Mouse (Mus musculus) E14TG2a.4 (cell line): Measurements from ENCODE around the gene Mpdu1.

Experiments
- H3K27me3 ChIP-seq: 2 replicates; pipeline ENCODE4 v1.6.1; 2014; ENCODE audit warnings: low read length, control low read depth; ENCODE audit not compliant: insufficient read depth
- H3K36me3 ChIP-seq: 2 replicates; pipeline ENCODE4 v1.6.1; 2014; ENCODE audit warnings: low read length, control low read depth; ENCODE audit not compliant: insufficient read depth
- H3K4me1 ChIP-seq: replicated peaks from 2 replicates; pipeline ENCODE4 v1.6.1; 2014; ENCODE audit warnings: low read depth, low read length, control low read depth
- H3K4me3 ChIP-seq: replicated peaks from 2 replicates; pipeline ENCODE4 v1.5.1; 2014; ENCODE audit warnings: mild to moderate bottlenecking, low read length
- H3K9me3 ChIP-seq: 2 replicates; pipeline ENCODE4 v1.6.1; 2014; ENCODE audit warnings: low read length, control low read depth
- CTCF ChIP-seq: conservative IDR thresholded peaks from 2 replicates; pipeline ENCODE4 v1.5.1; 2014; ENCODE audit warnings: low read length
- NANOG ChIP-seq: IDR thresholded peaks from 2 replicates; pipeline ENCODE4 v1.6.1; 2014; ENCODE audit warnings: borderline replicate concordance, low read length, mixed read lengths
- POU5F1 ChIP-seq: IDR thresholded peaks from 2 replicates; pipeline ENCODE4 v1.6.1; 2014; ENCODE audit warnings: low read length, borderline replicate concordance

Gene Mpdu1

DNA sequence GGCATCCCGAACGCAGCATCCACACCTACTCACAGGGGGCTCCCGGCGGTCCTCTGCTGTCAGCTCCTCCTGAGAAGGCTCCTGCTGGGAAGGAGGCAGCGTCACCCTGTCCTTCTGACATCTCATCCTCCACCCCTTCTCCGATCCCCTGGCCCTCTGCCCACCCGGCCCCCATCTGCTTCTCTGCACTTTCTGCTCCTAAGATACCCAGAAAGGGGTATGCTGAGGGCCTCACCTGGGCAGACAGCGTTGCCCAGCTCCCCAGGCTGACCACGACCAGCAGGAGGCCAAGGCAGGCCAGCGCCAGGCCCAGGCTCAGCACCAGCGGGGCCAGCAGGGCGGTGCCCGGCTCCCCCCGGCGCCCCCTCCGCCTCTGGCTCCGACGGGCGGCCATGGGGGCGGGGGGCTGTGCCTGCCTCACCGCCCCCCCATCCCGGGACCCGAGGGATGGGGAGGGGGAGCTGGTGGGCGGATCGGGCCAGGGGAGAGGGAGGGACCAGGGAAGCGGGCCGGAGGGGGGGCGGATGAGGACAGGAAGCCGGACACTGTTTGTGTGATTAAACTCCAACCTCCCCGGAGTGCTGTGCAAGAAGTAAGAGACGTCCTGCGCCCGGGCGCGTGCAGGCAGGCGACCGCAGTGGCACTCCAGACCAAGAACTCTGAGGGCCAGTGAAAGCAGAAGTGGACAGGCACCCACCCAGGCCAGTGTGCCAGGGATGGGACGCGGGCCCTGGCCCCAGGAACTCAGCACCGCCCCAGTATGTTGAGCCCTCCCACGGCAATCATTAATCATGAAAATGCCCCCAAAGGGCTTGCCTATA, 33.1 kb upstream of the Mpdu1 start, which contains the start of the genes Tnfsf12 and Tnfsfm13:
Gene Tnfsf12 (minus strand): TSS at position 489 of the 821 bp plus-strand sequence.
Gene Tnfsfm13 (minus strand): TSS at position 738 of the 821 bp plus-strand sequence.
- TF ChIP-seq POU5F1, result no peak
- no peak for TF ChIP-seq NANOG
- TF ChIP-seq CTCF, result no peak
- peak within 1 kb of the TSS; percentile 80 for H3K4me3 ChIP-seq
- H3K27me3 ChIP-seq, result no peaks in the 10 kb centered on the region
- H3K9me3 ChIP-seq, result no peaks in the 10 kb centered on the region
- H3K36me3 ChIP-seq, result peaks cover 22% of the 10 kb centered on the region
- peaks cover 93% of the 10 kb centered on the region for H3K4me1 ChIP-seq

DNA sequence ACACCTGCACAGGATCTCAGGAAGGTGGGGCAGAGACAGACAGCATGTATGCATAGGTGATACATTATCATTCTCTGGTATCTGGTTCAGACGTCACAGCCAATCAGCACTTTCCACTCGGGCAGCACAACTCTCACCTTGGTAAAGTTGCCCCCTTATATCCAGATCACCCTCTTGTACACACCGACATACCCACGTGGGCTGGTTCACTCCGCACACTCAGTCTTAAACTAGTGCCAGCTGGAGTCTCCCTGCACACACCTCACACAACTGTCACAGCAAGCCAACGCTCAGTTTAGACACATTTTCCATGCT, 32.6 kb upstream of the Mpdu1 start:
- peaks cover 93% of the 10 kb centered on the region for H3K4me1 ChIP-seq

DNA sequence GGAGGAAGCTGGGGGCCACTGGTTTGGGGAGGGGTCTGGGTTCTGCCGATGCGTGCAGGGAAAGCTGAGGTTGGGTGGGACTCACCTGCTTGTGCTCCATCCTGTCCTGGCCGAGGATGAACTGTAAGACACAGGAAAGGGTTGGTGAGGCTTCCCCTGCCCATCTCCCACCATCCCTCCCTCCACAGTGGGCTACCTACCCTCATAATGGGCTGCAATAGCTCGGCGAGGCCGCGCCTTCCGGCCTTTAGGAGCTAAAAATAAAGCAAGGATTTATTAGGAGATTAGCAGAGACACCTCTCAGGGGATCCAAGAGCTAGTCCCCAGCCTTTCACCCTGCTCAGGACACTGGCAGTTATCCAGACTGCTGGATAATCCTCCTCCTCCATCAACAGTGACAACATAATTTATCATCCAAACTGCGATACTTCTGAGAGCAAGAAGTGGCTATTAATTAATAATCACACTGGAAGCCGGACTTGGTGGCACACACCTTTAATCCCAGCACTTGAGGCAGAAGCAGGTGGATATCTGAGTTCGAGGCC, 31.1 kb upstream of the Mpdu1 start:
- H3K9me3 ChIP-seq, result no peaks in the 10 kb centered on the region
- H3K4me1 ChIP-seq, result peaks cover 94% of the 10 kb centered on the region
- no peaks in the 10 kb centered on the region for H3K27me3 ChIP-seq
- H3K4me3 ChIP-seq, result no peak overlapping the region
- peaks cover 23% of the 10 kb centered on the region for H3K36me3 ChIP-seq
- no peak for TF ChIP-seq NANOG
- 0 out of 2 replicates have a peak, but pooled peaks have one; percentile 12 for TF ChIP-seq POU5F1

More for the DNA sequence above, 32.6 kb upstream of the Mpdu1 start:
- Histone ChIP-seq H3K36me3 (peaks cover 23% of the 10 kb centered on the region), H3K4me3 (peak overlapping the region; percentile 80), H3K9me3 (no peaks in the 10 kb centered on the region), H3K27me3 (no peaks in the 10 kb centered on the region)
- TF ChIP-seq CTCF, result no peak
- TF ChIP-seq POU5F1, result no peak
- no peak for TF ChIP-seq NANOG

DNA sequence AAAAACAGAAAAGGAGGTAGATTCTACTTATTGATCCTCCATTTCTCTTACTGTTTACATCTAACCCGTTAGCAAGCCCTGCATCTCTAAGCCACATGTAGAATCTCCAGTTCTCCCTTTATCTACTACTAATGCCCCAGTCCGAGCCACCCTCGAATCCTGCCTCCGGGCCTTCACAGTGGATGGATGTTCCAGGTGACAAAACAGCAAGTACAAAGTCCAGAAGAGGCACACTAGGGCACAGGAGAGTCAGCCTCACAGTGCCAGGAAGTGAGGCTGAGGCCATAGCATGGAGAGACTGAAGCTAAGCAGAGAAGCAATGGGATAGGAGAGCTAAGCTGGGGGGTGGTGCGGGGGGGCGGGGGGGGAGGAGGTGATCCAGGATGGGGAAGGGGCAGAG, 30.4 kb upstream of the Mpdu1 start:
- TF ChIP-seq POU5F1 (no peak), NANOG (no peak), CTCF (no peak)
- Histone ChIP-seq H3K4me1 (peaks cover 97% of the 10 kb centered on the region), H3K9me3 (no peaks in the 10 kb centered on the region), H3K27me3 (no peaks in the 10 kb centered on the region), H3K4me3 (no peak overlapping the region), H3K36me3 (peaks cover 30% of the 10 kb centered on the region)

DNA sequence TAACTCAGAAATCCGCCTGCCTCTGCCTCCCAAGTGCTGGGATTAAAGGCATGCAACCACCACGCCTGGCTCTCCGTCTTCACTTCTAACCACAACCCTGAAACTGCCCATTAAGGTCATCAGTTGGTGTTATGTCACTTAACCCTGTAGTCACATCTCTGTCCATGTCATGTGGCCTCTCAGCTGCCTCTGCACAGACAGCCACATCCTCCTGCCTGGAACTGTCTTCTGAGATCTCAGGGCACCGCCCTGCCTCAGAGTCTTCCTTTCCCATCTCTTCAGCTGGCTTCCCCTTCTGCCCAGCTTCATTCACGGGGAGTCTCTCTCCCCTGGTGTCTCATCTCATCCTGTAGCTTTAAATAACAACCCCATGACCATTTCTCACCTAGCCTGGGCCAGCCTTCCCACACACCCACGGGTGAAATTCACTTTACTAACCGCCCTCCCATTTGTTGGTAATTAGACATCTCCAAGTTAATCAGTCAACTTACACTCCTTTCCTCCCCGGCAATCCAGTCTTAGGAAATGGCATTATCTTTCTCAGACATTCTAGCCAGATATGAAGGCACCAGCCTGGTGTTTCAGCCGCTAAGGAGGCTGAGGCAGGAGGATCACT, 29.9 kb upstream of the Mpdu1 start:
- no peak overlapping the region for H3K4me3 ChIP-seq
- H3K9me3 ChIP-seq, result no peaks in the 10 kb centered on the region
- peaks cover 97% of the 10 kb centered on the region for H3K4me1 ChIP-seq
- peaks cover 35% of the 10 kb centered on the region for H3K36me3 ChIP-seq
- H3K27me3 ChIP-seq, result no peaks in the 10 kb centered on the region
- TF ChIP-seq CTCF, result no peak
- TF ChIP-seq NANOG, result no peak
- no peak for TF ChIP-seq POU5F1

- TF ChIP-seq CTCF, result no peak
- TF ChIP-seq NANOG, result no peak
- TF ChIP-seq POU5F1, result no peak
- H3K4me3 ChIP-seq, result peak overlapping the region; percentile 53
- H3K36me3 ChIP-seq, result peaks cover 43% of the 10 kb centered on the region
- no peaks in the 10 kb centered on the region for H3K9me3 ChIP-seq
- H3K27me3 ChIP-seq, result no peaks in the 10 kb centered on the region
- H3K4me1 ChIP-seq, result peaks cover 99% of the 10 kb centered on the region
Observed at GRCm38 (mm10) chr11:69689891-69690290, 27.4 kb upstream of the Mpdu1 start.

DNA sequence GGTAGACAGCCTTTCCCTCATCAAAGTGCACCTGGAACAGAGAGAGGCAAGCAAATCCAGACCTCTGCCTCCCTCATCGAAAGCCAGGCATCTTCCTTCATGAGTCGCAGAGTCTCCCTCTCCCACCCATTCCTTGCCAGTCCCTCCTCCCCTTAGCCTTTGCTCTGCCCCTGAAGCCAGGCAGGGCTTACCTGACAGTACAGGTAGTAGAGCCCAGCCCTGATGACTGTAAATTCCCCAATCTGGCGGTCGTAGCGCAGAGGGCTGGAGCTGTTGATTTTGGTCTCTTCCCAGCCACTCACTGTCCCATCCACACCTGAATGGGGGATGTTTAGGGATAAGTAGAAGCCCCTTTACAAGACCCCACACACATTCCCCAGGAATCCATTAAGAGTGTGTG, 24.6 kb upstream of the Mpdu1 start:
- Histone ChIP-seq H3K9me3 (no peaks in the 10 kb centered on the region), H3K36me3 (peaks cover 48% of the 10 kb centered on the region), H3K4me1 (peaks cover 96% of the 10 kb centered on the region), H3K4me3 (peak overlapping the region; percentile 95), H3K27me3 (no peaks in the 10 kb centered on the region)
- TF ChIP-seq CTCF, result no peak
- no peak for TF ChIP-seq NANOG

- Histone ChIP-seq H3K4me3 (peak overlapping the region; percentile 95), H3K4me1 (peaks cover 89% of the 10 kb centered on the region), H3K36me3 (peaks cover 41% of the 10 kb centered on the region), H3K9me3 (no peaks in the 10 kb centered on the region), H3K27me3 (no peaks in the 10 kb centered on the region)
- no peak for TF ChIP-seq CTCF
- TF ChIP-seq POU5F1, result no peak
- no peak for TF ChIP-seq NANOG
Observed at GRCm38 (mm10) chr11:69686377-69686776, 23.9 kb upstream of the Mpdu1 start.
